Mouse (Mus musculus) MEL-GATA-1-ER (cell line): ENCODE data around the gene Cd109.
A peak's percentile ranks its signal among the peaks of the same experiment; 100 is the strongest.

ENCODE experiments used
- DNase-seq: peaks from one replicate; pipeline ENCODE4 v3.0.0-alpha.2; 2012; ENCODE audit warnings: low read depth; ENCODE audit errors: extremely low read depth

Cd109 gene

DNA sequence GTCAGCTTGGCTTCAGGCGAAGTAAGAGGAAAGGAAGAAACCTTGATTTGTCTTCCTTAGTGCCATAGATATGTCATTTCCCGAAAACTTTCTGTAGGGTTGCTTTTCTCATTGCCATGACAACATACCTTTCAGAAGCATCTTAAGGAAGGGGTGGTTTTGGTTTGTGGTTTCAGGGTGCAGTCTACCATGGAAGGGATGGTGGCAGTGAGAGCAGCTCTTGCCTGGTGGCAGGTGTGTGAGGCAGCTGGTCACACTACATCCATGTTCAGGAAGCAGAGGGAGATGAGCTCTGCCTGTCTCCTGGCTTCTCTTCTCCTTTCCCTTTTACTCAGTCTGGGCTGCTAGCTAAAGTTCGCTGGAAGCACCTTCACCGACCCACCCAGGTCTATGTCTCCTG, 26.0 kb downstream of the Cd109 start:
- no peak for DNase-seq

- peak; percentile 22 for DNase-seq
These were observed 30.8 kb downstream of the Cd109 start for GRCm38 (mm10) chr9:78646008-78646777.

GRCm38 (mm10) chr9:78648641-78649040, 33.3 kb downstream of the Cd109 start:
- no peak for DNase-seq

DNA sequence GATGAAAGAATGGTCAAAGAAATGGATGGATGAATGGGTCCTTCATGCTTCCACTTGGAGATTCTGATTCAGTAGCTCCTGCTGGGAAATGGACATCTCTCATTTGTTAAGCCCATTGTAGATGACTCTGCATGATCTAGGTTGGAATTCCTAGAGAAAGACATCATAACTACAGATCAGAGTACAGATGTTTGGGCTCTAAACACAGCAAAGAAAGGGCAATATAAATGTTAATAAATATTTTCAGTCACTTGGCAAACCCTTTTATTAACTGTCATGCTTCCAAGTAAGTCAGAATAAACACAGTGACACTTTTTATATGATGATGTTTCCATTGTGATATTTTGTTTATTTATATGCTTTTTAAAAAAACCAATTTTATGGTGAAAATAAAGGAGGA, 34.1 kb downstream of the Cd109 start:
- no peak for DNase-seq

GRCm38 (mm10) chr9:78657564-78657963, 42.2 kb downstream of the Cd109 start:
- no peak for DNase-seq

DNA sequence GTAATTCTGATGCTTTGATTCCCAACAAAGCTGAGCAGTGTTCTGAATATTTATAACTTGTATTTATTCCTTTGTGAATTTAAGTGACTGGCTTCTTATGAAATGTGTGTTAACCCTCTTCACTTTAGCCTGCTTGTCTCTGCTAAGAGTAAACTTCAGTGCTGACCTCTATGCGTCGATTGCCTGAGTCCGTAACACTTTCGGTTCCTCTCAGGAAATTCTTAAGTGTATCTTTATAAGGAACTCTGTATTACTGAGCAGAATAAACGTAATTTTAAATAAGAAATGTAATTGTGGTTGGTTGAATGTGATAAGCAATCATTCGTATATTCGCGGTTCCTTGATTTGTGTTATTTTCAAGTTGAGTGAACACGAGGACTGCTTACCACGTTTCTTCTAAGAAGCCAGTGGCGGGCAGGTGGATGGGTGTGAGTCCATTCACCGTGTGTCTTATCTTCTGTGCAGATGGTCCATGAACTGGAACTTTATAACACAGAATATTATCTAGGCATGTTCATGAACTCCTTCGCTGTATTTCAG, 56.2 kb downstream of the Cd109 start:
- DNase-seq, result no peak

DNA sequence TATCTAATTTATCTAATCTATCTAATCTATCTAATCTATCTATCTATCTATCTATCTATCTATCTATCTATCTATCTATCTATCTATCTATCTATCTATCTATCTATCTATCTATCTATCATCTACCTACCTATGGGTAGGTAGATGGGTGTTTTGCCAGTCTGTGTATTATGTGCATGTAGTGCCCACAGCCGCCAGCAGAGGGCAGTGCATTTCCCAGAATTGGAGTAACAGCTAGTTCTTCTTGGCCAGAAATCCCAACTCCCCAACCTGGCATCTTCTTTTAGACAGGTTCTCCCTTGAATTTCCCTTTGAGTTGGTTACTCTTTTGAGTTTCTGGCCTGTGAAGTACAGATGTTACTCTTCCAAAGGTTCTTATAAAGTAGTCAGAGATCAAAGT, 85.3 kb downstream of the Cd109 start:
- DNase-seq, result peak; percentile 30

DNA sequence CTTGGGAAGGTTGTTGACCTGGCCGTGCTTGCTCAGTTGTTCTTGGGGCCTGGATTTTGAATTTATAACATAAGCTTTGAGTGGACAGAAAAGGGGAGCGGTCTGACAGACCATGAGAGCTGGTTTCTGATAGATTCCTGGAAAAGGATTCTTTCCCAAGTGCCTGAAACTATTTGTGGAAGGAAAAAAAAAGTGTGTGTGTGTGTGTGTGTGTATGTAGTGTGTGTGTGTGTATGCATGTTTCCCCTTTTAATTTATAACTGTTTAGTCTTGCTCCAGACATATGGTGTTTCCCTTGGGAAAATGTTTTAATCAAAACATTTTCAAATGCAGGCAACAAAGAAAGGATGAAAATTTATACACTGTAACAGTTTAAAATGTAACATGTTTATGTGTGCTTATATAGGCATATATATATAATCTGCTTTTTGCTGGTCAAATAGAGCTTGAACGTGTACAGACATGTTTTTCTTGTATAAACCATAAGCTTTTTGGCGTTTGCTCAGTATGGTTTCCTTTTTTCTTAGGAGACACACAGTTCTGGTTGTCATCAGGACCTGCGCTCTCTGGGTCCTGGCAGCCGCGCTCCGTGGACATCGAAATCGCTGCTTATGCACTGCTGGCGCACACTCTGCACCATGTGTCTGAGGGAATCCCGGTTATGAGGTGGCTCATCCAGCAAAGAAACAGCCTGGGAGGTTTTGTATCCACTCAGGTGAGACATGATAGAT, 87.3 kb downstream of the Cd109 start:
- no peak for DNase-seq

GRCm38 (mm10) chr9:78720888-78721798, 105.8 kb downstream of the Cd109 start:
- DNase-seq, result no peak

DNA sequence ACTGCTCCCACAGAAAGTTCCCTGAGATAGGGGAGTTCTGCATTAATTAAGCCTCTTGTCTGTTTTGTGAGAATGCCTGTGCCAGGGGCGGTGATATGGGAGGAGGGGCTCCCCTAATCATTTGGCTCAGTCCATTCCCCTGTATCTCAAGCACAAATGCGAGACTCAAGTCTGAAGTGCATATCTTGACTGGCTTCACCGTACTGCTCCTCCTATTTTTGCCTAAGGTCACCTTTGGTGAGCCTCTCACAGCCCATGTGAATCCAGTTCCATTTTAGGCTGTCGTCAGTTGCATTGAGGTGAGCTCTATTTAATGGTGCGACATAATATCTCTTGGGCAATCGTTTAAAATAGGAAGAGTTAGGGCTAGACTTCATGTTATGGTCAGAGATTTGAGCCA, 116.6 kb downstream of the Cd109 start:
- DNase-seq, result no peak

- DNase-seq, result no peak
These were observed 120.2 kb downstream of the Cd109 start for GRCm38 (mm10) chr9:78735519-78735918.

- no peak for DNase-seq
These were observed 126.7 kb downstream of the Cd109 start for GRCm38 (mm10) chr9:78742012-78742411.

DNA sequence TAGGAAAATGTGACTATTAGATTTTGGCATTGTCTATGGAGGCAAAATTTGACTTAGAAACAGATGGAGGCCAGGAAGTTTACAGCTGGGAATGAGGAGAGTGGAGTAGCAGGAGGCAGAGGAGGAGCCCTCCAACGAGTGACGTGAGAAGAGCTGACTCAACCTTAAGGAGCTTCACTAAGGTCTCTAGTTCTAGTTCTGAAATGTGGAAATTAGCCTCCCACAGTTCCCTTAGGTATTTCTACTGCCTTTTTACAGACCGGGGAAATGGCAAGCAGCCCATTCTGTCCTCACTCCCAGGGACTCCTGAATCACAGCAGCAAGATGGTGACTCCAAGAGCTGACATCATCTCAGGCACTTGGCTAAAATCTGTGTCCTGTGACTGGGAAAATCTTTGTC, 134.9 kb downstream of the Cd109 start:
- DNase-seq, result no peak
